Mouse (Mus musculus) liver, embryonic 16.5 days (tissue): Measurements from ENCODE around the gene Rpl9-ps6. TPM values are rescaled to one million over a fixed set of nuclear protein-coding genes. Genes with fewer than 3 reads are reported as not detected.

Source experiments
- ATAC-seq: fragments of 200-750 bp; cut with Nextera tagmentation; 2 replicates; pipeline ENCODE4 v1.8.0; 2017; ENCODE audit warnings: low read depth, mild to moderate bottlenecking, moderate number of reproducible peaks, moderate library complexity
- H3K27ac ChIP-seq: fragments of 300-500 bp; sonication (generic); 2 replicates; pipeline ENCODE4 v1.5.1; 2014; ENCODE audit warnings: mild to moderate bottlenecking, low read length
- H3K27me3 ChIP-seq: fragments of 300-500 bp; sonication (generic); 2 replicates; pipeline ENCODE4 v1.6.1; 2014; ENCODE audit warnings: low read depth, low read length, mixed read lengths; ENCODE audit not compliant: control insufficient read depth, insufficient read depth
- H3K36me3 ChIP-seq: fragments of 300-500 bp; sonication (generic); 2 replicates; pipeline ENCODE4 v1.6.1; 2014; ENCODE audit warnings: mild to moderate bottlenecking; ENCODE audit not compliant: control insufficient read depth, insufficient read depth
- H3K4me1 ChIP-seq: fragments of 300-500 bp; sonication (generic); 2 replicates; pipeline ENCODE4 v1.6.1; 2014; ENCODE audit warnings: low read depth, low read length, mixed read lengths; ENCODE audit not compliant: control insufficient read depth
- H3K4me2 ChIP-seq: fragments of 300-500 bp; sonication (generic); 2 replicates; pipeline ENCODE4 v1.6.1; 2014; ENCODE audit warnings: low read depth, low read length, mixed read lengths
- H3K4me3 ChIP-seq: fragments of 300-500 bp; sonication (generic); 2 replicates; pipeline ENCODE4 v1.5.1; 2014; ENCODE audit warnings: low read depth, mild to moderate bottlenecking, low read length
- H3K9ac ChIP-seq: fragments of 300-500 bp; sonication (generic); 2 replicates; pipeline ENCODE4 v1.6.1; 2014; ENCODE audit warnings: low read depth, low read length
- H3K9me3 ChIP-seq: fragments of 300-500 bp; sonication (generic); replicated peaks from 2 replicates; pipeline ENCODE4 v1.6.1; 2016; ENCODE audit warnings: low read length; ENCODE audit not compliant: control insufficient read depth
- WGBS: fragments of 180-500 bp; shearing (Covaris S2); extraction: QIAGEN DNeasy Blood & Tissue Kit; methylation state at CpG from one replicate; pipeline ENCODE4 v1.1.7; 2014; ENCODE audit not compliant: insufficient replicate concordance; 5-methylcytosine and 5-hydroxymethylcytosine counted together
- polyA plus RNA-seq: library from polyadenylated mRNA; unstranded; fragments of >200 nt; fragmentation: Nextera tagmentation; extraction: Ambion mirVana; gene quantifications from 2 replicates; pipeline ENCODE4 v1.2.1, GENCODE M21; 2015

Rpl9-ps6 gene
- polyA plus RNA-seq, 1 experiment from 2014 or later, result 34.8 TPM

GRCm38 (mm10) chr19:32498002-32498401 lies 31.6 kb upstream of the Rpl9-ps6 start:
- no peak overlapping the region for H3K4me3 ChIP-seq
- no peaks in the 10 kb centered on the region; the same call in 1 of the 2 replicates for H3K4me1 ChIP-seq
- WGBS, result 93% methylated on average over 5 of the region's 5 CpGs
- no peak overlapping the region for H3K9ac ChIP-seq
- no peak overlapping the region for H3K27ac ChIP-seq
- ATAC-seq, result no peak
- H3K9me3 ChIP-seq, result no peaks in the 10 kb centered on the region
- no peaks in the 10 kb centered on the region for H3K27me3 ChIP-seq
- H3K4me2 ChIP-seq, result no peak overlapping the region
- peaks cover 40% of the 10 kb centered on the region for H3K36me3 ChIP-seq

- no peaks in the 10 kb centered on the region; the same call in 1 of the 2 replicates for H3K4me1 ChIP-seq
- H3K9ac ChIP-seq, result no peak overlapping the region
- no peak overlapping the region for H3K27ac ChIP-seq
- no peak overlapping the region for H3K4me3 ChIP-seq
- no peaks in the 10 kb centered on the region for H3K9me3 ChIP-seq
- WGBS, result 64% methylated on average over 6 of the region's 6 CpGs
- ATAC-seq, result no peak
- H3K27me3 ChIP-seq, result no peaks in the 10 kb centered on the region
- peaks cover 42% of the 10 kb centered on the region for H3K36me3 ChIP-seq
- H3K4me2 ChIP-seq, result no peak overlapping the region
These were observed 31.0 kb upstream of the Rpl9-ps6 start for GRCm38 (mm10) chr19:32497411-32497810.

GRCm38 (mm10) chr19:32495034-32495433 lies 28.7 kb upstream of the Rpl9-ps6 start:
- Histone ChIP-seq H3K27me3 (no peaks in the 10 kb centered on the region), H3K9ac (no peak overlapping the region), H3K9me3 (no peaks in the 10 kb centered on the region), H3K4me3 (no peak overlapping the region), H3K4me2 (no peak overlapping the region), H3K4me1 (peaks cover 5% of the 10 kb centered on the region), H3K27ac (no peak overlapping the region), H3K36me3 (peaks cover 42% of the 10 kb centered on the region)
- WGBS, result 78% methylated on average over 11 of the region's 11 CpGs
- ATAC-seq, result no peak

GRCm38 (mm10) chr19:32494611-32495010 lies 28.2 kb upstream of the Rpl9-ps6 start:
- peaks cover 42% of the 10 kb centered on the region for H3K36me3 ChIP-seq
- no peaks in the 10 kb centered on the region for H3K9me3 ChIP-seq
- WGBS, result 84% methylated on average over 13 of the region's 13 CpGs
- no peak overlapping the region for H3K27ac ChIP-seq
- no peak for ATAC-seq
- H3K27me3 ChIP-seq, result no peaks in the 10 kb centered on the region
- peaks cover 5% of the 10 kb centered on the region for H3K4me1 ChIP-seq
- H3K4me3 ChIP-seq, result no peak overlapping the region
- H3K4me2 ChIP-seq, result no peak overlapping the region
- no peak overlapping the region for H3K9ac ChIP-seq

GRCm38 (mm10) chr19:32493471-32493870 lies 27.1 kb upstream of the Rpl9-ps6 start:
- no peak overlapping the region for H3K27ac ChIP-seq
- H3K36me3 ChIP-seq, result peaks cover 35% of the 10 kb centered on the region
- no peak overlapping the region for H3K9ac ChIP-seq
- no peak for ATAC-seq
- WGBS, result 89% methylated on average over 8 of the region's 8 CpGs
- no peaks in the 10 kb centered on the region for H3K27me3 ChIP-seq
- H3K4me3 ChIP-seq, result no peak overlapping the region
- no peak overlapping the region for H3K4me2 ChIP-seq
- peaks cover 9% of the 10 kb centered on the region for H3K4me1 ChIP-seq
- H3K9me3 ChIP-seq, result no peaks in the 10 kb centered on the region

GRCm38 (mm10) chr19:32492981-32493380 lies 26.6 kb upstream of the Rpl9-ps6 start:
- no peaks in the 10 kb centered on the region for H3K9me3 ChIP-seq
- no peaks in the 10 kb centered on the region for H3K27me3 ChIP-seq
- ATAC-seq, result no peak
- WGBS, result 84% methylated on average over 5 of the region's 5 CpGs
- H3K4me1 ChIP-seq, result peaks cover 10% of the 10 kb centered on the region
- H3K9ac ChIP-seq, result no peak overlapping the region
- H3K4me2 ChIP-seq, result no peak overlapping the region
- no peak overlapping the region for H3K27ac ChIP-seq
- no peak overlapping the region for H3K4me3 ChIP-seq
- peaks cover 35% of the 10 kb centered on the region for H3K36me3 ChIP-seq

GRCm38 (mm10) chr19:32492339-32492738 lies 26.0 kb upstream of the Rpl9-ps6 start:
- no peak overlapping the region for H3K4me2 ChIP-seq
- H3K4me3 ChIP-seq, result no peak overlapping the region
- H3K9ac ChIP-seq, result no peak overlapping the region
- no peak for ATAC-seq
- peaks cover 35% of the 10 kb centered on the region for H3K36me3 ChIP-seq
- no peaks in the 10 kb centered on the region for H3K27me3 ChIP-seq
- WGBS, result 92% methylated on average over 3 of the region's 3 CpGs
- no peaks in the 10 kb centered on the region for H3K9me3 ChIP-seq
- H3K27ac ChIP-seq, result no peak overlapping the region
- H3K4me1 ChIP-seq, result peaks cover 13% of the 10 kb centered on the region

- H3K4me2 ChIP-seq, result peak overlapping the region; percentile 44; the same call in 1 of the 2 replicates
- H3K4me3 ChIP-seq, result peak overlapping the region; percentile 11; the same call in 1 of the 2 replicates
- H3K9ac ChIP-seq, result peak overlapping the region; percentile 38; the same call in 1 of the 2 replicates
- H3K4me1 ChIP-seq, result peaks cover 15% of the 10 kb centered on the region
- WGBS, result 60% methylated on average over 2 of the region's 2 CpGs
- H3K27me3 ChIP-seq, result no peaks in the 10 kb centered on the region
- no peaks in the 10 kb centered on the region for H3K9me3 ChIP-seq
- peaks cover 34% of the 10 kb centered on the region for H3K36me3 ChIP-seq
- H3K27ac ChIP-seq, result peak overlapping the region; percentile 7; the same call in 1 of the 2 replicates
- no peak for ATAC-seq
These were observed 24.6 kb upstream of the Rpl9-ps6 start for GRCm38 (mm10) chr19:32490976-32491375.

- H3K27ac ChIP-seq, result no peak overlapping the region
- no peaks in the 10 kb centered on the region for H3K9me3 ChIP-seq
- WGBS, result 79% methylated on average over 12 of the region's 12 CpGs
- peaks cover 20% of the 10 kb centered on the region for H3K36me3 ChIP-seq
- no peak for ATAC-seq
- peak overlapping the region; percentile 31; the same call in 1 of the 2 replicates for H3K4me3 ChIP-seq
- peak overlapping the region; percentile 48 for H3K9ac ChIP-seq
- H3K4me1 ChIP-seq, result peaks cover 20% of the 10 kb centered on the region
- no peaks in the 10 kb centered on the region for H3K27me3 ChIP-seq
- peak overlapping the region; percentile 46 for H3K4me2 ChIP-seq
These were observed 23.0 kb upstream of the Rpl9-ps6 start for GRCm38 (mm10) chr19:32489166-32489895.
